Mouse (Mus musculus) liver, embryonic 15.5 days (tissue): ENCODE data around the gene Rnf113a2. TPM values are rescaled to one million over a fixed set of nuclear protein-coding genes. Genes with fewer than 3 reads are reported as not detected.
A peak's percentile ranks its signal among the peaks of the same experiment; 100 is the strongest.

Source experiments
- ATAC-seq: fragments of 200-750 bp; cut with Nextera tagmentation; 2 replicates; pipeline ENCODE4 v1.8.0; 2017; ENCODE audit warnings: moderate number of reproducible peaks, mild to moderate bottlenecking, moderate library complexity; ENCODE audit not compliant: insufficient read depth
- H3K27ac ChIP-seq: fragments of 300-500 bp; sonication (generic); replicated peaks from 2 replicates; pipeline ENCODE4 v1.5.1; 2015; ENCODE audit warnings: mild to moderate bottlenecking, inconsistent platforms
- H3K27me3 ChIP-seq: fragments of 300-500 bp; sonication (generic); 2 replicates; pipeline ENCODE4 v1.6.1; 2015; ENCODE audit warnings: mild to moderate bottlenecking, inconsistent platforms
- H3K36me3 ChIP-seq: fragments of 300-500 bp; sonication (generic); replicated peaks from 2 replicates; pipeline ENCODE4 v1.6.1; 2015; ENCODE audit warnings: moderate library complexity, mild to moderate bottlenecking, inconsistent platforms
- H3K4me1 ChIP-seq: fragments of 300-500 bp; sonication (generic); replicated peaks from 2 replicates; pipeline ENCODE4 v1.6.1; 2015; ENCODE audit warnings: inconsistent platforms
- H3K4me2 ChIP-seq: fragments of 300-500 bp; sonication (generic); 2 replicates; pipeline ENCODE4 v1.6.1; 2015; ENCODE audit warnings: moderate library complexity, mild to moderate bottlenecking, inconsistent platforms
- H3K4me3 ChIP-seq: fragments of 300-500 bp; sonication (generic); replicated peaks from 2 replicates; pipeline ENCODE4 v1.5.1; 2015; ENCODE audit warnings: mild to moderate bottlenecking, inconsistent platforms
- H3K9ac ChIP-seq: fragments of 300-500 bp; sonication (generic); 2 replicates; pipeline ENCODE4 v1.6.1; 2015; ENCODE audit warnings: moderate library complexity, mild to moderate bottlenecking, inconsistent platforms
- H3K9me3 ChIP-seq: fragments of 300-500 bp; sonication (generic); replicated peaks from 2 replicates; pipeline ENCODE4 v1.6.1; 2016; ENCODE audit warnings: inconsistent platforms
- WGBS: fragments of 180-500 bp; shearing (Covaris S2); methylation state at CpG from one replicate; pipeline ENCODE4 v1.1.7; 2015; ENCODE audit warnings: mixed read lengths; ENCODE audit not compliant: insufficient replicate concordance; 5-methylcytosine and 5-hydroxymethylcytosine counted together
- polyA plus RNA-seq: library from polyadenylated mRNA; unstranded; fragments of >200 nt; fragmentation: Nextera tagmentation; extraction: Ambion mirVana; gene quantifications from 2 replicates; pipeline ENCODE4 v1.2.1, GENCODE M21; 2015

The Rnf113a2 gene
- polyA plus RNA-seq, 1 experiment from 2014 or later, result 12.6 TPM

DNA sequence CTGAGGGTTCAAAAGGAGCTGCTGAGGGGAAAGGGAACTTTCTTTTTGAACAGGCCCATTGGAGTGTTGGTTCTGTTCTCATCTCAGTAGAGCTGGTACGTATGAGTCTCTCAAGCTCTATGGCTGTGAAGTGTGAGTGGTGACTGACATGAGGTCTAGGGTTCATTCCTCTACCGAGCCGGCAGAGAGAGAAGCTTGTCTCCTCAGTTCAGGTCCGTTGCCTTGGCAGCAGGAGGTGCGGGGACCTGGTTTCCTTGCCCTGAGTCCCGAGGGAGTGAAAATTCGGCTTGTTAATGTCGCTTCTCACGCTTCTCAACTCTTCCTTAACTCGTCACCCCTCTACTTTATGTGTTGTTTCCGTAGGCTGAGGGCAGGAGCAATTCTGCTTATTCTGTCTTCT, 34.8 kb downstream of the Rnf113a2 start:
- peak overlapping the region; percentile 73 for H3K9ac ChIP-seq
- ATAC-seq, result no peak
- peak overlapping the region; percentile 84 for H3K27ac ChIP-seq
- H3K36me3 ChIP-seq, result peaks cover 5% of the 10 kb centered on the region
- peaks cover 38% of the 10 kb centered on the region for H3K4me1 ChIP-seq
- H3K4me2 ChIP-seq, result peak overlapping the region; percentile 90
- no peaks in the 10 kb centered on the region for H3K9me3 ChIP-seq
- H3K4me3 ChIP-seq, result peak overlapping the region; percentile 76
- 1% methylated on average over 11 of the region's 11 CpGs for WGBS
- peaks cover 14% of the 10 kb centered on the region; the same call in 1 of the 2 replicates for H3K27me3 ChIP-seq

DNA sequence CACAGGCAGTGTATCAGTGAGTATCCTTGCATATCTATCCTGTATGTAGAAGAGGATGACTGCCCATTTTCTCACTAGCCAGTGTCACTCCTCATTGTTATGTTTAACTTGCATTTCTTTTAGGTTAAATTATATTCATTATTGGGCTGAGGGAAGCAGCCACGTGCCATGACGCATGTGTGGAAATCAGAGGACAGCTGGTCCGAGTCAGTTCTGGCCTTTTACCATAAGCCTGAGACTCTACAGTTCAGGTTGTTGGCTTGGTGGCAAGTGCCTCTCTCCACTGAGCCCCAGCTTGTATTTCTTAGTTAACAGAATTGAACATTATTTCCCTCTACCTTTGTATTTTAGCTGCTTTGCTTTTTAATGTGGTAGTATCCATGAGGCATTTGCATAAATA, 39.9 kb downstream of the Rnf113a2 start:
- Histone ChIP-seq H3K9ac (no peak overlapping the region), H3K36me3 (peaks cover 49% of the 10 kb centered on the region), H3K27ac (no peak overlapping the region), H3K9me3 (no peaks in the 10 kb centered on the region), H3K4me1 (peaks cover 28% of the 10 kb centered on the region), H3K27me3 (no peaks in the 10 kb centered on the region), H3K4me2 (no peak overlapping the region), H3K4me3 (no peak overlapping the region)
- 85% methylated on average over 3 of the region's 3 CpGs for WGBS
- ATAC-seq, result no peak

DNA sequence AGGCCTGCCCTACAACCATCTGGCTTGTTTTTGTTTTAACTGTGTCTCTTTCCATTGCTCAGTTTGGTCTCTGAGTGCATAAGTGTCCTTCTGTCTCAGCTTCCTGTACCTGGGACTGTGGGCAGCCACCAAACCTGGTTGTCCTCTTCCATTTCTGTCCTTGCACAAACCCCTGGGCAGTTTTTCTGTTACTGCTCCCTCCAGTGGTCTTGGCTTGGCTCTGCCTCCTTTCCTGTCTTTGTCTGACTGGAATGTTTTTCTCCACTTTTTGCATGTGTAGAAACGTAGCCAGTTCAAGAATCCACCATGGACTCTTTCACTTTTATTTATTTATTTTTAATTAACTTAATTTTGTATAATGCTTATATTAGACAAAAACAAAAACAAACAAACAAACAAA, 42.8 kb downstream of the Rnf113a2 start:
- Histone ChIP-seq H3K27ac (no peak overlapping the region), H3K9ac (no peak overlapping the region), H3K4me1 (no peaks in the 10 kb centered on the region), H3K27me3 (no peaks in the 10 kb centered on the region), H3K4me3 (no peak overlapping the region), H3K9me3 (no peaks in the 10 kb centered on the region), H3K4me2 (no peak overlapping the region), H3K36me3 (peaks cover 76% of the 10 kb centered on the region)
- ATAC-seq, result no peak
- 61% methylated on average over 1 of the region's 1 CpGs for WGBS

DNA sequence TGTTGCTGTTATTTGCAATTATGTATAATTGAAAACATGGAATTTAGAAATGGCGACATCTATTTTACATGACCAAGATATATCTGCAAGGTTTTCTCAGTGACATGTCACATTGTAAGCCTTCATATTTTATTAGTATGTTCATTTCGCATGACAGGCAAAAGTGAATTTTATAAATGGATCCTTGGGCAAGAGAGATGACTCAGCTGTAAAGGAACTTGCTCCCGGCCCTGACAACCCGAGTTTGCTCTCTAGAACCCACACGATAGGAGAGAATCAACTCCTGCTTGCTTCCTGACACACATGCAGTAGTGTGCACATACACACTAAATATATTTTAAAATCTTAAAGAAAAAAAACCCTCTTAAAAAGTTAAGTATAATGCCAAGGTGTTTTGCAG, 44.4 kb downstream of the Rnf113a2 start:
- ATAC-seq, result no peak
- WGBS, result 79% methylated on average over 5 of the region's 5 CpGs
- peaks cover 75% of the 10 kb centered on the region for H3K36me3 ChIP-seq

DNA sequence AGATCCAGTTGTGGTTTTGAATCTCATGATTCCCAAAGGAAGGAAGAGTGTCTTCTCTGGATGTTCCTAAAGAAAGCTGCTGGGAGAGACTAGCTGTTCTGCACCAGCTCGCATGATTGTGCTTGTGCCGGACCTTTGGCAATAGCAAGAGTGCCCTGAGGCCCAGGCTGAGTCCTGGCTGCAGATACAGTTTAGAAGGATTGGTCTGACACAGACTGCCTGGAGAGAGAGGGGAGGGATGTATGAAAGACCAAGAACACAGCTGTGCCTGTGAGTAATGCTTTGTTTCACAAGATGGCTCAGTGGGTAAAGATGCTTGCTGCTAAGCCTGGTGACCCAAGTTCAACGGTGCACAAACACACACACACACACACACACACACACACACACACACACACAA, 45.9 kb downstream of the Rnf113a2 start:
- 76% methylated on average over 3 of the region's 3 CpGs for WGBS

More for the DNA sequence above, 44.4 kb downstream of the Rnf113a2 start:
- Histone ChIP-seq H3K9ac (no peak overlapping the region), H3K27ac (no peak overlapping the region), H3K9me3 (no peaks in the 10 kb centered on the region), H3K4me1 (no peaks in the 10 kb centered on the region), H3K4me3 (no peak overlapping the region), H3K4me2 (no peak overlapping the region), H3K27me3 (no peaks in the 10 kb centered on the region)

More for the DNA sequence above, 45.9 kb downstream of the Rnf113a2 start:
- Histone ChIP-seq H3K4me3 (no peak overlapping the region), H3K9ac (no peak overlapping the region), H3K36me3 (peaks cover 71% of the 10 kb centered on the region), H3K9me3 (no peaks in the 10 kb centered on the region), H3K27me3 (no peaks in the 10 kb centered on the region), H3K4me2 (no peak overlapping the region), H3K4me1 (no peaks in the 10 kb centered on the region), H3K27ac (no peak overlapping the region)
- no peak for ATAC-seq

Other genes with a start within 250 kb of the Rnf113a2 start
- 7.7 and 8.7 TPM in 2 replicates for gene Elmsan1, start 198.3 kb upstream of the Rnf113a2 start, polyA plus RNA-seq
- gene Ptgr2, start 132.0 kb upstream of the Rnf113a2 start, polyA plus RNA-seq, result 22.4 and 23.7 TPM in 2 replicates
- 35.4 and 38.4 TPM in 2 replicates for gene Zfp410, start 100.3 kb upstream of the Rnf113a2 start, polyA plus RNA-seq
- 24.7 and 25.5 TPM in 2 replicates for gene Coq6, start 55.5 kb upstream of the Rnf113a2 start, polyA plus RNA-seq
- gene Fam161b, start 55.4 kb upstream of the Rnf113a2 start, polyA plus RNA-seq, result 1.0 and 1.4 TPM in 2 replicates
- gene Entpd5, start 8.2 kb upstream of the Rnf113a2 start, polyA plus RNA-seq, result 13.7 and 14.6 TPM in 2 replicates
- gene Bbof1, start 8.1 kb upstream of the Rnf113a2 start, polyA plus RNA-seq, result 0.21 and 0.26 TPM in 2 replicates
- gene Aldh6a1, start 33.8 kb downstream of the Rnf113a2 start, polyA plus RNA-seq, result 33.7 and 38.1 TPM in 2 replicates
- gene Lin52, start 34.2 kb downstream of the Rnf113a2 start, polyA plus RNA-seq, result 11.9 and 13.3 TPM in 2 replicates
- gene Vsx2, start 152.6 kb downstream of the Rnf113a2 start, polyA plus RNA-seq, result not detected in 2 replicates
- 3.7 and 3.9 TPM in 2 replicates for gene Abcd4, start 200.2 kb downstream of the Rnf113a2 start, polyA plus RNA-seq
- gene Vrtn, start 223.8 kb downstream of the Rnf113a2 start, polyA plus RNA-seq, result not detected in 2 replicates